Mouse (Mus musculus) liver, adult 10 weeks (tissue): ENCODE results near the gene Pakap. TPM values are rescaled to one million over a fixed set of nuclear protein-coding genes. Genes with fewer than 3 reads are reported as not detected.

Experiments used
- polyA plus RNA-seq: library from polyadenylated mRNA; stranded (reverse); fragments of 350-450 nt; fragmentation: Illumina TruSeq; extraction: RNeasy Lipid Tissue Mini Kit (QIAGEN cat#74804); gene quantifications from one replicate; pipeline ENCODE4 v1.2.3, GENCODE M21; 2014; ENCODE audit warnings: low read depth, low replicate concordance

Gene Pakap
- polyA plus RNA-seq: not detected

DNA sequence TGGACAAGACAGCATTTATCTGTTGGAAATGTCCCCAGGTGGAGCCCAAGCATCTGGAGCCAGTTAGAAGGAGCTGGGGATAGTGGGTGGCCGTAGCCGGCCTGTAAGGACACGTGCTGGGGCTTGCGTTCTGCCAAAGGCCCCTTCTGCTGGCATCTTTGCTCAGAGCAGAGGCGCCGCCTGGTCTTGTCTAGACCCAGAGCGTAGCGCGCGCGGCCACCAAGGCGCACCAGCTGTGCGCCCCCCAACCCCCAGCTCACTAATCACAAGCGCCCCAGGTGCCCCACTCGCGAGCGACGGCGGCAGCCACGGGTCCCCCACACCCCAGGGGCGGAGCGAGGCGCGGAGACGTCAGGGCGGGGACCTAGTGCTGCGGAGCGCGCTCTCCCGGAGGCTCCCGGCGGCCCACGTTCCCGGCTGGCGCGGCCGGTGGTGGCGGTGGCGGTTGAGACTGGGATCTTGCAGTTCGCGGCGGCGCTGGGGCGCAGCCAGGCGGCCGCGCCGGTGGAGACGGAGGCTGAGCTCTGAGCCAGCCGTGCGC lies at the start of gene Pakap:
Pakap (plus strand) TSS at position 514 of the 541 bp plus-strand sequence.

DNA sequence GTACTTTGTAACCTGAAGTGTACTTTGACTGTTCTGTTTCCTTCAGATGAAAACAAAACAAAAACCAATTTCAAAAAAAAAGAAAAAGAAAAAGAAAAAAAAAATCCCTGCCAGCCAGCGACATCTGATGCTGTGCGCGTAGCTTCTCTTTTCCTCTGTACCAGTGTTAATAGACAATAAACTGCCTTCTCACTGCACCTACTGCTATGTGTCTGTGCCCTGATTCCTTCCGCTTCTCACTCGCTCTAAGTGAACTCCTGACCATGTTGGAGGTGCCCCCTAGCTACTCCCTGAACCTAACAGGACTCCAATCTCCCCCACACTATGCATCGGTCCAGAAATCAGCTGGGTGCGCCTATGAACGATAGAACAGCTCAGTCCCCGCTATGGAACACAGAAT lies 149.4 kb downstream of the Pakap start, which contains the start of gene Akap2:
Akap2 (plus strand) TSS at position 304 of the 400 bp plus-strand sequence.

DNA sequence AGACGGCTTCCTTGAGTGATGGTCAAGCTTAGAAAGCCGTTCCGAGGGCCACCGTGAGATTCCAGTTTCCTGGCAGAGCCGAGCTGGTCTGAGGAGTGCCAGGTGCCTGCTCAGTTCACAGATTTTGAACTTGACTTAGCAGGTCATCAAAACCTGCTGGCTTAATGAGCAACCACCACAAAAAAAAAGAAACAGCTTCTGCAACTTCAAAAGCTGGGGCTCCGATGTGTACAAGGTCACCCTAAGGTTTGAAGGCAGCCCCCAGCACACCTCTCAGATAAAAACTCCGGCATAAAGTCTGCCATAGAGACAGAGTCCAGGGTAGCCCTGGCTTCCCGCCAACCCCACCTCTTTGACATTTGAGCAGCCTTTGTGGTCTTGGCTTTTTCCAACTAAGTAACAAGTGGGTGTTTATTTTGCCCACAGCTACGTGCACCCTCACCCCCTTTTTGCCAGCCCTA lies 348.3 kb downstream of the Pakap start, which contains the start of gene D630039A03Rik:
D630039A03Rik (minus strand) TSS at position 97 of the 461 bp plus-strand sequence.

Other genes starting within 250 kb of the Pakap start
- not detected for gene Palm2, start 133.9 kb upstream of the Pakap start, polyA plus RNA-seq
- gene Akap2, start 149.5 kb downstream of the Pakap start, polyA plus RNA-seq: 4.8 TPM